1 mouse cellular context compared by ENCODE assay signal in the genomic region with DNA sequence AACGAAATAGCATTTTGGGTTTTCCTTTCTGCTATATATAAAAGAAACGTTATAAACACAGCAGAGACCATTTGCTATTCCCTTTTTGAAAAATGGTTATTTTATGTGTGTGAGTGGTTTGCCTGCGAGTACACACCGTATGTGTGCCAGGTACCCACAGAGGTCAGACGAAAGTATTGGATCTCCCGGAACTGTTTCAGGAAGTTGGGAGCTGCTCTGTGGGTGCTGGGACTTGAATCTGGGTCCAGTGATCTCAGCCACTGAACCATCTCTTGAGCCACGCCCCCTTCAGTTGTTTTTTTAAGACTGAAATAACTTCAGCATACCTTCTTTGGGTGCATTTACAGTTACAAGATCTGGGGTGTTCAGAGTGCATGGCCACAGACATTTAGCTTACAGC.
TF ChIP-seq lines count a peak whose summit lies in the region.

No protein-coding gene starts in this region.

TF ChIP-seq in myocyte, 11 proteins besides CTCF, POLR2A, EP300 and RAD21:
- no peak for TF ChIP-seq CEBPB (IDR thresholded peaks at IDR 0.05; ENCODE audit: insufficient read depth, poor library complexity, severe bottlenecking)
- no peak for TF ChIP-seq USF1 (IDR thresholded peaks at IDR 0.05; ENCODE audit: low read depth)
- TF ChIP-seq SRF (IDR thresholded peaks at IDR 0.05; ENCODE audit: control insufficient read depth, insufficient read length, low read depth): no peak
- no peak for TF ChIP-seq MYOG (IDR thresholded peaks at IDR 0.05; ENCODE audit: control insufficient read depth in 1 of 3, insufficient read depth in 1 of 3, insufficient read length in 2 of 3, low read depth in 2 of 3)
- TF ChIP-seq MYOD1 (IDR thresholded peaks at IDR 0.05; ENCODE audit: control insufficient read depth in 1 of 3, insufficient read length in 2 of 3, low read depth in 2 of 3): no peak
- no peak for TF ChIP-seq E2F4 (IDR thresholded peaks at IDR 0.05; ENCODE audit: insufficient read depth)
- no peak for TF ChIP-seq REST (IDR thresholded peaks at IDR 0.05; ENCODE audit: insufficient read depth, insufficient read length)
- no peak for TF ChIP-seq MAX (IDR thresholded peaks at IDR 0.05; ENCODE audit: low read depth)
